Mouse (Mus musculus): Measurements from ENCODE around the gene Tmem178. TPM values are rescaled to one million over a fixed set of nuclear protein-coding genes. Genes with fewer than 3 reads are reported as not detected.

Tmem178 gene
- total RNA-seq (2021), result under 1 TPM; 0.25 to 0.31 TPM
- polyA plus RNA-seq (2012; rRNA removed), result 0.18 and 0.44 TPM in 2 replicates
- long read RNA-seq, result 0 reads

DNA sequence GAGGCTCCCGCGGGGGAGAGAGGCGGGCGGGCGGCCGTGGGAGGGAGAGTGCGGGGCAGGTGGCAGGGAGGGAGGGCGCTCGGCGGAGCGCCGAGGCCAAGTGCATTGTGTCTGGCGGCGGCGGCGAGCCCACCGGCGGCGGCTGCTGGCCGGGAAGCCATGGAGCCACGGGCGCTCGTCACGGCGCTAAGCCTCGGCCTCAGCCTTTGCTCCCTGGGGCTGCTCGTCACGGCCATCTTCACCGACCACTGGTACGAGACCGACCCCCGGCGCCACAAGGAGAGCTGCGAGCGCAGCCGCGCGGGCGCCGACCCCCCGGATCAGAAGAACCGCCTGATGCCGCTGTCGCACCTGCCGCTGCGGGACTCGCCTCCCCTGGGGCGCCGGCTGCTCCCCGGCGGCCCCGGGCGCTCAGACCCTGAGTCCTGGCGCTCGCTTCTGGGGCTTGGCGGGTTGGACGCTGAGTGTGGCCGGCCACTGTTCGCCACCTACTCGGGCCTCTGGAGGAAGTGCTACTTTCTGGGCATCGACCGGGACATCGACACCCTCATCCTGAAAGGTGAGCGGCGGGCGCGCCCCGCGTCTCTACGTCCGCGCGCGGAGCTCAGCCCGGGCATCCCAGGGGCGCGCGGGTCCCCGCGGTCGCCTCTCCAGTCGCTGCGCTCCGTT is at the start of gene Tmem178:
Gene Tmem178, plus strand, starts transcription at position 103 of the 669 bp plus-strand sequence.
- Histone ChIP-seq H3K79me2 (replicated peaks; ENCODE audit: control insufficient read depth, insufficient read depth, low read length) (no peaks in the 10 kb centered on the region), H3K36me3 (ENCODE audit: control insufficient read depth, insufficient read depth, low read length) (no peaks in the 10 kb centered on the region), H3K4me1 (ENCODE audit: control insufficient read depth, insufficient read depth, low read length) (no peaks in the 10 kb centered on the region), H3K4me3 (peak within 1 kb of the TSS; percentile 67), H3K27ac (no peak within 1 kb of the TSS), H3K27me3 (ENCODE audit: control insufficient read depth, insufficient read depth, low read length) (peaks cover 2% of the 10 kb centered on the region; the same call in 1 of the 2 replicates), H3K9ac (ENCODE audit: low read depth, low read length) (peak within 1 kb of the TSS; percentile 76)
- intact Hi-C loops (cut with DNase I), result no loop called here
- peak; percentile 14 to 41 for DNase-seq
- TF ChIP-seq CTCF (IDR thresholded peaks at IDR 0.05), result no peak
- TF ChIP-seq EP300 (IDR thresholded peaks at IDR 0.05; ENCODE audit: insufficient read depth, low read depth, low read length), result no peak
- no peak for TF ChIP-seq POLR2A (IDR thresholded peaks at IDR 0.05; ENCODE audit: insufficient read depth, low read depth, low read length)
- WGBS, result under 1% methylated on average over 74 of the region's 84 CpGs

DNA sequence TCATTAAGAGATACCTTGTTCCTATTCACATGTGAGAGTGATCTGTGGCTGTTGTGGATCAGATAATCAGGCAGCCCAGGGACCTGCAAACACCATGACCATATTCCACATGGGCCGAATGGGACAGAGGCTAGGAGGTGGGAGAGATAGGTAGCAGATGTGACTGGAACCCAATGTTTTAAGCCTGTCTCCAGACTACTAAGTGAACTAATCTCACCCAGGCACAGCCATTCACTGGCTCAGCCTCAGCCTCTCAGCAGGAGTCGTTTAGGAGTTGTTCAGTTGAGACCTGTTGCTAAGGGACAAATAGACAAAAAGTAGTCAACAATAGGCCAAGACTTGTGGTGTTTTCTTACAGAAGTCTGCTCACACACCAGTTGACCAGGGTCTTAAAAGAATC is 48.0 kb upstream of the Tmem178 start:
- Histone ChIP-seq H3K27ac (no peak overlapping the region), H3K4me1 (ENCODE audit: control insufficient read depth, insufficient read depth, low read length) (peaks cover 1% of the 10 kb centered on the region), H3K27me3 (ENCODE audit: control insufficient read depth, insufficient read depth, low read length) (no peaks in the 10 kb centered on the region), H3K79me2 (replicated peaks; ENCODE audit: control insufficient read depth, insufficient read depth, low read length) (no peaks in the 10 kb centered on the region), H3K9ac (ENCODE audit: low read depth, low read length) (no peak overlapping the region), H3K4me3 (no peak overlapping the region), H3K36me3 (ENCODE audit: control insufficient read depth, insufficient read depth, low read length) (no peaks in the 10 kb centered on the region)
- TF ChIP-seq POLR2A (IDR thresholded peaks at IDR 0.05; ENCODE audit: insufficient read depth, low read depth, low read length), result no peak
- TF ChIP-seq EP300 (IDR thresholded peaks at IDR 0.05; ENCODE audit: insufficient read depth, low read depth, low read length), result no peak
- no peak for TF ChIP-seq CTCF (IDR thresholded peaks at IDR 0.05)
- intact Hi-C loops (cut with DNase I), result no loop called here
- DNase-seq, result no peak
- WGBS, result 59% methylated on average over 2 of the region's 2 CpGs

DNA sequence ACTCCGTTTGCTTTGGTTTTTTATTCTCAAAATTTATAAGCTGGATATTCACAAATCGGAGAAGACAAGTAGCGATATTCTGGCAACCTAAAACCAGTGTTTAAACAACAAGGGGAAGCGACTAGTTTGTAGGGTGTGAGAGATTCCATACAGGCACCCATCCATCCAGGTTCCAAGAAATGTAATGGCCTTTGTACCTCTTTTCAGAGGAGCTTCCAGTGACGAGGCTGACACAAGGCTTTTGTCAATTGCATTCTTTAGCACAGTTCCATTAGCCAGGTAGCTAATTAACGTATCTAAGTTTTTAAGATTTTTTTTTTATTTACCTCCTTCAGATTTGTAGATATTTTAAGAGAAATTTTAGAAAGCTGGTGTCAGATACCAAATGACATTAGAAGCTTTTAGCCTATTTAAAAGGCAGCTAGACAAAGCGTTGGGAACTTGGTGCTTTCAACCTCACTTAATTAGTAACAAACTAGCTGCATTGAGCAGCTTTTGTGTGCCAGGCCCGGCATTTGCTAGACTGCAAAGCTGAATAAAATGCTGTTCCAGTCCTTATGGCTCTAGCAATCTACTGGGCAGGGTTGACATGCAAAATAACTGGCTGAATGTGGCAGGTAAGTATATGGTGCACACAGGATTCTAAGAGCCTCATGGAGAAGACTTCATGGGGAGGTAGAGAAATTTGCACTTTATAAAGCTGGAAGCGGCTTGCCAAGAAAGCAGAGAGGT is 46.6 kb upstream of the Tmem178 start:
- DNase-seq, result no peak
- Histone ChIP-seq H3K36me3 (ENCODE audit: control insufficient read depth, insufficient read depth, low read length) (no peaks in the 10 kb centered on the region), H3K9ac (ENCODE audit: low read depth, low read length) (no peak overlapping the region), H3K4me3 (no peak overlapping the region), H3K27me3 (ENCODE audit: control insufficient read depth, insufficient read depth, low read length) (no peaks in the 10 kb centered on the region), H3K79me2 (replicated peaks; ENCODE audit: control insufficient read depth, insufficient read depth, low read length) (no peaks in the 10 kb centered on the region), H3K27ac (no peak overlapping the region), H3K4me1 (ENCODE audit: control insufficient read depth, insufficient read depth, low read length) (no peaks in the 10 kb centered on the region)
- intact Hi-C loops (cut with DNase I), result no loop called here
- TF ChIP-seq POLR2A (IDR thresholded peaks at IDR 0.05; ENCODE audit: insufficient read depth, low read depth, low read length), result no peak
- TF ChIP-seq CTCF (IDR thresholded peaks at IDR 0.05), result no peak
- TF ChIP-seq EP300 (IDR thresholded peaks at IDR 0.05; ENCODE audit: insufficient read depth, low read depth, low read length), result no peak
- 93% methylated on average over 9 of the region's 9 CpGs for WGBS

DNA sequence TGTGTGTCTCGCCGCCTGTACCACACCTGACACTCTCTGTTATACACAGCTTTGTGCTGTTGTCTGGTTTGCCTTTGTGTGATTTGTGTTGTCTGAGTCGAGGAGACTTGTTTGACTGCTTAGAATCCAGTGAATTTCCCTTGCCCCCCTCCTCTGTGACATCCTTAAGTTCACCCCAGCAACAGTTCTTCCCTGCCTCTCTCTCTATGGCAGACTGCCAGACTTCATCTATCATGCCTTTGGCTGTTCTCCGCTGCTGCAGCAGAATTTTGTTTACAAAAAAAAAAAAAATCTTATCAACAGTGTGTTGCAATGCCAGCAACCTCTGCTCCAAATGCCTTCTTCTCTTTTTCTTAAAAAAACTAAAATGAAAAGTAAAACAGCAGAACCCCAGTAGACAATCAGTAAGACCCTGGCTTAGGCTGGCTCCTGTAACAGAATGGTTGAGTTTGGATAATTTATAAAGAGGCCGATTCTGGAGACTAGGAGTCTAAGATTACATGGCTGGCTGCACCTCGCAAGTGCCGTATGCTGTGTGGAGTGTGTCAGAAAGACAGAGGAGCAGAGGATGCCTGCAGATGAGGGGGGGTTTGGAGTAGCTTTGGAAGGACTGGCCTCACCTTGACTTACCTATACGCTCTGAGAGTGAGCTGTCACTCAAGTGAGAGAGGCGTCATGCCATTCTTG is 44.8 kb upstream of the Tmem178 start:
- TF ChIP-seq CTCF (IDR thresholded peaks at IDR 0.05), result no peak
- no peak for TF ChIP-seq EP300 (IDR thresholded peaks at IDR 0.05; ENCODE audit: insufficient read depth, low read depth, low read length)
- TF ChIP-seq POLR2A (IDR thresholded peaks at IDR 0.05; ENCODE audit: insufficient read depth, low read depth, low read length), result no peak
- 63% methylated on average over 9 of the region's 9 CpGs for WGBS
- Histone ChIP-seq H3K36me3 (ENCODE audit: control insufficient read depth, insufficient read depth, low read length) (no peaks in the 10 kb centered on the region), H3K4me3 (no peak overlapping the region), H3K79me2 (replicated peaks; ENCODE audit: control insufficient read depth, insufficient read depth, low read length) (no peaks in the 10 kb centered on the region), H3K4me1 (ENCODE audit: control insufficient read depth, insufficient read depth, low read length) (no peaks in the 10 kb centered on the region), H3K27me3 (ENCODE audit: control insufficient read depth, insufficient read depth, low read length) (no peaks in the 10 kb centered on the region), H3K27ac (no peak overlapping the region), H3K9ac (ENCODE audit: low read depth, low read length) (no peak overlapping the region)
- peak; percentile 28 for DNase-seq
- intact Hi-C loops (cut with DNase I), result no loop called here

DNA sequence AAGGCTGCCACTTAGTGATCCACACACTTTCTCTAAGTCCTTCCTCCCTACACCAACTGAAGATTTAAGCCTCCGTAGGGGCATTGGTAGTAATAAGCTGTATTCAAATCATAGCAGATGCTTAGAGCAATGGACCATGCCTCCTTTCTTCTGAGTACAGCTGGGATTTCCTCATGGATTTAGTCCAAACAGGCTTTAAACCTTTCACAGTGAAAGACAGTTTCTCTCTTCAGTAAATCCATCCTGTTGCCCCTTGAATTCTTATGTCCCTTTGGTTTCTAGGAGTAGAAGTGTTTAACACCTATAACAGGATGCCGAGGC is 44.3 kb upstream of the Tmem178 start:
- H3K4me3 ChIP-seq, result no peak overlapping the region
- no peak overlapping the region for H3K9ac ChIP-seq (ENCODE audit: low read depth, low read length)
- WGBS, result 85% methylated on average over 2 of the region's 2 CpGs
- TF ChIP-seq EP300 (IDR thresholded peaks at IDR 0.05; ENCODE audit: insufficient read depth, low read depth, low read length) (no peak), CTCF (IDR thresholded peaks at IDR 0.05) (no peak), POLR2A (IDR thresholded peaks at IDR 0.05; ENCODE audit: insufficient read depth, low read depth, low read length) (no peak)
- no peaks in the 10 kb centered on the region for H3K27me3 ChIP-seq (ENCODE audit: control insufficient read depth, insufficient read depth, low read length)
- H3K4me1 ChIP-seq (ENCODE audit: control insufficient read depth, insufficient read depth, low read length), result no peaks in the 10 kb centered on the region
- intact Hi-C loops (cut with DNase I), result no loop called here
- H3K79me2 ChIP-seq (replicated peaks; ENCODE audit: control insufficient read depth, insufficient read depth, low read length), result no peaks in the 10 kb centered on the region
- no peak overlapping the region for H3K27ac ChIP-seq
- no peak for DNase-seq
- no peaks in the 10 kb centered on the region for H3K36me3 ChIP-seq (ENCODE audit: control insufficient read depth, insufficient read depth, low read length)

Measured in heart, adult 2 months (tissue).